ENCODE assay signal across 25 mouse cellular contexts in genomic region chr12:38959605-38960004, GRCm38 (mm10).
"Had no signal": no experiment of that assay in that cellular context is flagged by ENCODE, and none has a peak within 500 bp of the region (broad histone marks: within the 10 kb centered on the region; RNA-seq: fewer than 3 reads in every experiment).

No protein-coding gene starts in this region.

- H3K4me3 ChIP-seq: embryonic facial prominence, embryonic 10.5 days; embryonic facial prominence, embryonic 12.5 days; embryonic facial prominence, embryonic 13.5 days; embryonic facial prominence, embryonic 15.5 days; erythroblast, embryonic 14.5 days; forebrain, embryonic 10.5 days; forebrain, embryonic 12.5 days; forebrain, embryonic 13.5 days; forebrain, embryonic 15.5 days; gastrocnemius, adult 2 months; heart, adult 2 months had no signal

- H3K36me3 ChIP-seq: embryonic facial prominence, embryonic 10.5 days; embryonic facial prominence, embryonic 12.5 days; embryonic facial prominence, embryonic 13.5 days; embryonic facial prominence, embryonic 15.5 days; forebrain, embryonic 10.5 days; forebrain, embryonic 12.5 days; forebrain, embryonic 15.5 days had no signal

- H3K4me2 ChIP-seq: embryonic facial prominence, embryonic 12.5 days; embryonic facial prominence, embryonic 13.5 days; embryonic facial prominence, embryonic 15.5 days; forebrain, embryonic 12.5 days; forebrain, embryonic 13.5 days; forebrain, embryonic 15.5 days had no signal

- H3K9ac ChIP-seq: embryonic facial prominence, embryonic 12.5 days; embryonic facial prominence, embryonic 13.5 days; embryonic facial prominence, embryonic 15.5 days; forebrain, embryonic 12.5 days; forebrain, embryonic 13.5 days; forebrain, embryonic 15.5 days; forebrain, postnatal 0 days had no signal

- H3K27me3 ChIP-seq: embryonic facial prominence, embryonic 12.5 days; embryonic facial prominence, embryonic 13.5 days; embryonic facial prominence, embryonic 15.5 days; forebrain, embryonic 12.5 days; forebrain, embryonic 13.5 days; forebrain, embryonic 15.5 days had no signal

- H3K9me3 ChIP-seq: embryonic facial prominence, embryonic 10.5 days; embryonic facial prominence, embryonic 12.5 days; embryonic facial prominence, embryonic 13.5 days; embryonic facial prominence, embryonic 15.5 days; forebrain, embryonic 10.5 days; forebrain, embryonic 12.5 days; forebrain, embryonic 13.5 days; forebrain, embryonic 15.5 days had no signal

- H3K4me1 ChIP-seq: embryonic facial prominence, embryonic 10.5 days; embryonic facial prominence, embryonic 12.5 days; embryonic facial prominence, embryonic 13.5 days; embryonic facial prominence, embryonic 15.5 days; forebrain, embryonic 10.5 days; forebrain, embryonic 12.5 days; forebrain, embryonic 13.5 days; forebrain, embryonic 15.5 days had no signal

- DNase-seq: cerebellum, adult 9-10 months; cerebellum, adult 9-11 months; cerebellum, postnatal 10 days; cerebellum, postnatal 14 days; cerebellum, postnatal 25 days; cerebellum, postnatal 36 days; embryo, embryonic 11 days; forebrain, postnatal 0 days; gastrocnemius, adult 2 months; gastrocnemius, postnatal 10 days; gastrocnemius, postnatal 14 days; gastrocnemius, postnatal 25 days; gastrocnemius, postnatal 36 days; heart, adult 11 months; heart, adult 18-20 months; heart, adult 2 months had no signal

- H3K27ac ChIP-seq: embryonic facial prominence, embryonic 10.5 days; embryonic facial prominence, embryonic 12.5 days; embryonic facial prominence, embryonic 13.5 days; embryonic facial prominence, embryonic 15.5 days; forebrain, embryonic 10.5 days; forebrain, embryonic 12.5 days; forebrain, embryonic 13.5 days; forebrain, embryonic 15.5 days; gastrocnemius, adult 2 months; heart, adult 2 months had no signal
